Mouse (Mus musculus) spleen, adult 2 months (tissue): ENCODE measurements at regions not wholly inside any gene's neighbourhood (a gene's known extent, or its start where the extent isn't known, plus 50 kb on each side); places are given as distances from the start of the nearest gene placed in this dataset.

Experiments
- CTCF ChIP-seq: fragments of 200-500 bp; IDR thresholded peaks from 2 replicates; pipeline ENCODE4 v1.5.1; 2011; ENCODE audit warnings: mild to moderate bottlenecking, inconsistent platforms; ENCODE audit not compliant: insufficient read depth, insufficient read length, insufficient replicate concordance; ENCODE audit errors: extremely low read depth
- POLR2A ChIP-seq: fragments of 200-500 bp; IDR thresholded peaks from 2 replicates; pipeline ENCODE4 v1.6.1; 2011; ENCODE audit warnings: low read depth, low read length, inconsistent platforms

DNA sequence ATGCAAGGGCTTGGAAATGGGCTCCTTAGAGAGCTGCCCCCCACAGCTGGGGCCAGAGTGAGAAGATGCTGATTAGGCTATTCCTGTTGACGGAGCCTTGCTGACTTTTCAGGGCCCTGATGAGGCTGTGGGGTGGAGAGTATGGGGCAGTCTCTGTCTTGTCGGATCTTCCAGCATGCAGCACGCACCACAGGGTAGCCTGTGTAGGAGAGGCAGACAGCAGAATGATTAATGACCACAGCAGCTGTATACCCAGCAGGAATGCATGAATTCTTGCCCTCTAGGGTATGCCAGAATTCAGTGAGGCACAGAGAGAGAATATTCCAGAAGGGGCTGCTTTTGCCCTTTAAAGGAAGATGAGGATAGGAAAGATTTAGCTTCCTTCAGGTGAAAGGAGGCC is 265.6 kb upstream of the Gm10131 start:
- TF ChIP-seq CTCF (no peak), POLR2A (no peak)
